Mouse (Mus musculus): Measurements from ENCODE around the gene Ckm.

Gene Ckm

GRCm38 (mm10) chr7:19467638-19468037, 63.1 kb downstream of the Ckm start:
- WGBS, result 43% methylated on average over 6 of the region's 6 CpGs

DNA sequence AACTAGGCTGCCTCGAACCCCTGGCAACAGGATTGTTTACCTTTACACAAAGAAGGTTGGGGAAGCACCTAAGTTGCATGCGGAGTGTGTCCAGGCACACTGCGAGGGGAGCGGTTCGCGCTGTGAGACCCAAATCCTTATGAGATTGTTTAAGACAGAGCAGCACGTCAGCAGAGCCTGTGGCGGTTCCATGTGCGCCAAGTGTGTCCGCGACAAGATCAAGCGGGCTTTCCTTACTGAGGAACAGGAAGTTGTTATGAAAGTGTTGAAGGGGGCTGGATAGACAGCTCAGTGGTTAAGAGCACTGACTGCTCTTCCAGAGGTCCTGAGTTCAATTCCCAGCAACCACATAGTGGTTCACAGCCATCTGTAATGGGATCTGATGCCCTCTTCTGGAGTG, 63.7 kb downstream of the Ckm start:
- 63% methylated on average over 12 of the region's 12 CpGs for WGBS

GRCm38 (mm10) chr7:19469404-19469803, 64.8 kb downstream of the Ckm start:
- 24% methylated on average over 23 of the region's 23 CpGs for WGBS

DNA sequence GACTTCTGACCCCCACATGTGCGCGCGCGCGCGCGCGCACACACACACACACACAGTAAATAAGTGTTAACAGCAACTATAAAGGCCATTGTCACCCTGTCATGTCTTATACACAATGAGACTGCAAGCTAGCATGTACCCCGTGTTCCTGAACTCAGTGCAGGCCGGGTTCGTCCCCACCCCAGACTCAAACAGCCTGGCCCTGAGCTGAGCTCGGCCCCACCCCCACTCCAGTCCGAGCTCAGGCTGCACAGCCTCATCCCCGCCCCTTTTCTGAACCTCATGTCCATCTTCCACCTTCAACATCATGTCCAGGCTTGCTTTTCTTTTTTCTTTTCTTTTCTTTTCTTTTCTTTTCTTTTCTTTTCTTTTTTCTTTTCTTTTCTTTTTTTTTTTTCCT, 65.7 kb downstream of the Ckm start:
- WGBS, result 33% methylated on average over 14 of the region's 14 CpGs

DNA sequence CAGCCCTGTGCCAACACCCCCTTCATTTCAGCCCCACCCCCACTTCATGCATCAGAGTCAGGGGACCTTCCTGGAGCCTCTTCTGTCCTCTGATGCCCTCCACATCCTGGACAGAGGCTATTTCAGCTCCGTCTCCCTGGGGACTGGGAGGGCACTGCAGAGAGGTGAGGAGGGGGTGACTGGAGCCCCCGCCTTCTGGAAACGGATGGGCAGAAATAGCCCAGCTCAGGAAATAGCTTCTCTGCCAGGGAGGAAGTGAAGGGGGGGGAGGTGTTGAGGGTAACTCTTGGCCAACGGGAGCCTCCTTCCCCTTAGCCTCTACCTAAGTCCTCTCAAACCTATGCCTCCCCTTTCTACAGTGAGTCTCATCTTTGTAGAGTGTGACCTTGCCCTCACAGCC, 67.8 kb downstream of the Ckm start:
- 34% methylated on average over 4 of the region's 4 CpGs for WGBS
